Mouse (Mus musculus): ENCODE measurements around the gene Wbp1.
A peak's percentile ranks its signal among the peaks of the same experiment; 100 is the strongest.

Gene Wbp1

DNA sequence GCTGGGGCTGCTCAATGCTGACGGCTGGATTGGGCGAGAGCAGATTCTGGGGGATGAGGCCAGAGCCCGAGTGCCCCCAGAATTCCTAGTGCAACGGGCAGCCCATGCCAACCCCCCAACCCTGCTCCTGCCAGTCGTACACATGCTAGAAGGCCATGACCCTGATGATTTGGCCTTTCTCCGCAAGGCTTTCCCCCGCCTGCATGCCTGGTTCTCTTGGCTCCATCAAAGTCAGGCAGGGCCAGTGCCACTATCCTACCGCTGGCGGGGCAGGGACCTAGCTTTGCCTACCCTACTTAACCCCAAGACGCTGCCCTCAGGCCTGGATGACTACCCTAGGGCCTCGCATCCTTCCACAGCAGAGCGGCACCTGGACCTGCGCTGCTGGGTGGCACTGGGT, 3.7 kb downstream of the Wbp1 start:
- DNase-seq (ENCODE audit: extremely low spot score, low read depth, low spot score) = no peak

DNA sequence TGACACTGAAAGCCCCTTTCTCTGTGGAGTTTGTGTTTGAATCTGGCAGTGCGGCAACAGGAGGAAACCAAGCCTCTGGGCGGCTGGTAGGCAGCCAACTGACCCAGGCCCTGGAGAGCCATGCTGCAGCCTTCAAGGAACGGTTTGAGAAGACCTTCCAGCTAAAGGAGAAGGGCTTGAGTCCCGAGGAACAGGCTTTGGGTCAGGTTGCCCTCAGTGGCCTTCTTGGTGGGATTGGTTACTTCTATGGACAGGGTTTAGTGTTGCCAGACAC, 4.3 kb downstream of the Wbp1 start:
- DNase-seq (ENCODE audit: extremely low spot score, low read depth, low spot score) = no peak

DNA sequence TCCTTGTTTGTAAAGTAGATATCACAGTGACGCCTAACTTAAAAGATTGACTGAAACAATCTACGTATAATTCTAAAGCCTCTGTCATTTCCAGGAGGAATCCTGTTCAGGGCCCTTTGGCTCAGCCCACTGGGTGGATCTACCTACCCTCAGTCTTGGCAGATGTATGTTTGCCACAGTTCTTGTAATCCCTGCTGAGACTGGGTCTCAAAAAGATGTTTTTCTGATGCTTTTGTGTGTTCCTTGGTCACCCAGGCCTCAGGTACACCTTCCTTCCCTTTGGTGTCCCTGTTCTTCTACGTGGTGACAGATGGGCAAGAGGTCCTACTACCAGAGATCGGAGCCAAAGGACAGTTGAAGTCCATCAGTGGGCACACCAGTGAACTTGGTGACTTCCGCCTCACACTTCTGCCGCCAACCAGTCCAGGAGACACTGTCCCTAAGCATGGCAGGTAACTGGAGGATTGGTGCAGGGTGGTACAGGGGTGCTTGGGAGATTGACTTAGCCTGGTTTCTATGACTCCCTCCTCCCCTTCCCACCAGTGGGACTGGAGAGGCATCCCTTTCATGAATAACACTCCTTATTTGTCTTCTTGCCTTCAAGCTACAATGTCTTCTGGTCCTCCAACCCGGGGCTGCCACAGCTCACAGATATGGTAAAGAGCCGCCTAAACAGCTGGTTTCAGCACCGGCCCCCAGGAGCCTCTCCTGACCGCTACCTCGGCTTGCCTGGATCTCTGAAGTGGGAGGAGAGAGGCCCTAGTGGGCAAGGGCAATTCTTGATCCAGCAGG, 4.8 kb downstream of the Wbp1 start:
- DNase-seq (ENCODE audit: extremely low spot score, low read depth, low spot score) = no peak

DNA sequence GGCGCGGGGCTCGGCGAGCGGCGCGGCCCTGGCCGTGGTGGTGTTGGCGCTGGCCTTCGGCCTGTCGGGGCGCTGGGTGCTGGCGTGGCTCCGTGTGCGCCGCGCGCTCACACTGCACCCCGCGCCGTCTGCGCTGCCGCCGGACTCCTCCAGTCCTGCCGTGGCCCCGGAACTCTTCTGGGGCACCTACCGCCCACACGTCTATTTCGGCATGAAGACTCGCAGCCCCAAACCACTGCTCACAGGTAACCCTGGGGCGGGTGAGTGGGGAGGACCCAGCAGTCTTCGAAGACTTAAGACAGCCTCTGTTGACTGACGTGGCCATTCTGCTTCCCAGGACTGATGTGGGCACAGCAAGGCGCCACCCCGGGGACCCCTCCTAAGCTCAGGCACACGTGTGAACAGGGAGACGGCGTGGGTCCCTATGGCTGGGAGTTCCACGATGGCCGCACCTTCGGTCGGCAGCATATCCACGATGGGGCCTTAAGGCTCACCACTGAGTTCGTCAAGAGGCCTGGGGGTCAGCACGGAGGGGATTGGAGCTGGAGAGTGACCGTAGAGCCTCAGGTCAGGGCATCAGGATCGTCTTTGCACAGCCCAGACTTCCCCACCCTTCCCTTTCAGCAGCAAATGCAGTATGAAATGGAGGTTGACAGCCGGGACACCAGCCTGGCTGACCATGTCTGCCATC, 5.5 kb downstream of the Wbp1 start:
- no peak for DNase-seq (ENCODE audit: extremely low spot score, low read depth, low spot score)

DNA sequence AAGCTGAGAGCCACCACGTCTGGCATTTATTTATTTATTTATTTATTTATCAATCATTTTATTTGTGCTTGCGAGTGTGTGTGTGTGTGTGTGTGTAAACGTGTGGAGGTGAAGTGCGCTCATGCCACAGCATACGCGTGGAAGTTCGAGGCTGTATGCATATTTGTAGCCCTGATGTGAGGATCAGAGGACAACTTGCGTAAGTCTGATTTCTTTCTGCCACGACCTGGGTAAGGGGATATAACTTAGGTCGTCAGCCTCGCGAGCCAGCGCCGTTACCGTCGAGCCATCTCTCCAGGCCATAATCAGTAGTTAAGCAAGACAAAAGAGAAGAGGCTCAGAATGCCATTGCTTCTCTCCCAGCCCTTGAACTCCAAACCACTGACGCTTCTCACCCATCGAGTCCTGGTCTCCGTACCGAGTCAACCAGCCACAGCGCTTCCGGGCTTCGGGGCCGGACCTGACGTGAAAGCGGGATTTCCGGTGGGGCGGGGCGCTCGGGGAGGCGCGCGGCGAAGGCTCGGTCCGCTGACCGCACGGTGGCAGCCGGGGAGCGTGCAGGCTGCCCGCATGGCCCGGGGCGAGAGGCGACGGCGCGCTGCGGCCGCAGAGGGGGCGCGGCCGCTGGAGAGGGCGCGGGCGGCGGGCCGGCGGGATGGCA, 6.2 kb downstream of the Wbp1 start, which contains the start of gene Mogs:
Gene Mogs, plus strand, starts transcription at position 486 of the 661 bp plus-strand sequence.
- DNase-seq (ENCODE audit: extremely low spot score, low read depth, low spot score) = no peak

DNA sequence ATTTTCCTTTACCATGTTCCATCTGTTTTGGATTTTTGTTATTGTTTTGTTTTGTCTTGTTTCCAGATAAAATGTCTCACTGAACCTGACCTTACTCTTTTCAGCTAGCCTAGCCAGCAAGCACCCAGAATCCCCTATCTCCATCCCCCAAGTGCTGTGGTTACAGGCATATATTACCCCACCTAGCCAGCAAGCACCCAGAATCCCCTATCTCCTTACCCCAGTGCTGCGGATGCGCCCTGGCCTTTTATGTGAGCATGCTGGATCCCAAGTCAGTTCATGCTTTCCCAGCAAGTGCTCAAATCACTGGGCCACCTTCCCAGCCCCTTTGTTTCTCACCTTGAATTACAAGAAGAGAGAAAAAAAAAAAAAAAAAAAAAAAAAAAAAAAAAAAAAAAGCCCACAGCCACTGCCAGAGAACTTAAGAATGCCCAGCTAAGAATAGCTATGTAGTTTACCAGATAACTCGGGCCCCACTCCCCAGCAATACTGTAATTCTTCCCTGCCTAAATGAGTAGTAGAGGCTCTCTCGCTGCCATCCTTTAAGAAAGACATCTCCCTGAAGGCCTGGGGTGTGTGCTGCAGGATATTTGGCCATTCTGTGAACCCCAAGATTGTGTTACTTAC, 9.7 kb downstream of the Wbp1 start:
- DNase-seq (ENCODE audit: extremely low spot score, low read depth, low spot score) = no peak

DNA sequence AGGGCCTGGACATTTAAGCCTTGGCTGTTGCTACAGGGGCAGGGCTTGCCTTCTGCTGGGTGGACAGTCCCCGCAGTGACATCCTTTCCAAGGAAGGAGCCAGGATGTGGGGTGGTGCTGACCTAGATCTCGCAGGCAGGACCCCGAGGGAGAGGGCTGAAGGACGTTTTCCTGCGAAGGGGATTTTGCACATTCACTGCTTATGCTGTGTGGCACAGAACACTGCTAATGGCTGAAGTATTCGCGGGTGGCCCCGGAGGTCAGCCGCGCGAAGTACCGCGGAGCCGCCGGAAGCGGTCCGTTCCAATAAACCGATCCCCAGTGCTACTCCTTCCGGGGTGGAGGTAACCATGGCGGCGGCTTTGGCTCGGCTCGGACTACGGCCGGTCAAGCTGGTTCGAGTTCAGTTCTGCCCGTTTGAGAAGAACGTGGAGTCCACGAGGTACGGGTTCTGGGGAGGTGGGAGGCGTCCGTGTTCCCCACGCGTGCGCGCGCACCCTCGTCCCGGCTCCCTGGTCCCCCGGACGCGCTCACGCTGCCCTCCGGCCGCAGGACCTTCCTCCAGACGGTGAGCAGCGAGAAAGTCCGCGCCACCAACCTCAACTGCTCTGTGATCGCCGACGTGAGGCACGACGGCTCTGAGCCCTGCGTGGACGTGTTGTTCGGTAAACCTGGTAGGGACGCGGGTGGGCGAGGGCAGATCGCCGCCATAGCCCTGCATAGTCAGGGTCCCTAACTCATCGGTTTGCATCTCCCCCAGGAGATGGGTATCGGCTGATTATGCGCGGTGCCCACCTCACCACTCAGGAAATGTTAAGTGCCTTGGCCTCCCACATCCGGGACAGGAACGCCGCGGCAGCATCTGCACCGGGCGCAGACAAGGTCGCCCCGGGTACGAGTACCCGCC, 12.3 kb downstream of the Wbp1 start, which contains the start of gene Mrpl53:
Gene Mrpl53, plus strand, starts transcription at position 279 of the 907 bp plus-strand sequence.
- no peak for DNase-seq (ENCODE audit: extremely low spot score, low read depth, low spot score)

DNA sequence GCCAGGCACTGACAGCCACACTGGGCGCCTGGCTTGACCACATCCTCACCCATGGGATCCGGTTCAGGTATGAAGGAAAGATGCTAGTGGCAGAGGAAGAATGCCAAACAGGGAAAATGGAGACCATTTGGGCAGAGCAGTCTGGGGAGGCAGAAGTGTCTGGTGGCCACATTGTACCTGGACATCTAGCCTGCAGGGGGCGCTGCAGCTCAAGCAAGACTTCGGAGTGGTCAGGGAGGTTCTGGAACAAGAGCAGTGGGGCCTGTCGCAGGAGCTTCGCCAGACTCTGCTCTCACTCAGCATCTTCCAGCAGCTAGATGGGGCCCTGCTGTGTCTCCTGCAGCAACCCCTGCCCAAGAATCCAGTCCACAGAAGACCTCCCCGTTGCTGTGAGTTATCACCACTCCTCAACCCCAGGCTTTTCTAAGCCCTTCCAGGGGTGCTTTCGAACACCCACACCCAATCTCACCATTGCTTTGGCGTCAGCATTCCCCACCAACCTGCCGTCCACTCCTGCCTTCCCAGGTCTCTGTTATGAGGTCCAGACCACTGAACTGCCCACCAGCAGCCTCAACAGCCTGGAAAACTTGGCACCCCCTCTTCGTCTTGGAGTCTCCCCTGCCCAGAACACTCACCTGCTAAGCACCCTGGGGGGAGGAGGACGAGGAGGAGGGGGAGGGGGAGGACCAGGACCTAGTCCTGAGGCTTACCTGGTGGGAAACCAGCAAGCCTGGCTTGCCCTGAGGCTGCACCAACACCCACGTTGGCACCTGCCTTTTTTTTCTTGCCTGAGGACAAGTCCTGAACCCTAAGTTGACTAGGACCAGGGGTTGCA, 13.6 kb downstream of the Wbp1 start:
- DNase-seq (ENCODE audit: extremely low spot score, low read depth, low spot score) = no peak

DNA sequence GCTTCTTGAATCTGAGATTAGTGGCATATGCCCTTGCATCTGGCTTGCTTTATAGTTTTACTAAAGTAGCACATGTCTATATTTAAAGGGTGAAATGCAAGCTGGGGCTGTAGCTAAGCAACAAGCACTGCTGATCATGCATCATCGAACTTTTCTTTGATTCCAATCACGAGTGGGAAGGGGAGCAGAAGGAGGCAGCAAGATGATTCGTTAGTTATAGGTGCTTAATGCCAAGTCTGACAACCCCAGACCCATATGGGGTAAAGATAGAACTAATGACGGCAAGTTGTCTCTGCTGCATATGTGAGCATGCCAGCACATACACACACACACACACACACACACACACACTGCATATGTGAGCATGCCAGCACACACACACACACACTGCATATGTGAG, 17.2 kb downstream of the Wbp1 start:
- no peak for DNase-seq (ENCODE audit: extremely low spot score, low read depth, low spot score)

DNA sequence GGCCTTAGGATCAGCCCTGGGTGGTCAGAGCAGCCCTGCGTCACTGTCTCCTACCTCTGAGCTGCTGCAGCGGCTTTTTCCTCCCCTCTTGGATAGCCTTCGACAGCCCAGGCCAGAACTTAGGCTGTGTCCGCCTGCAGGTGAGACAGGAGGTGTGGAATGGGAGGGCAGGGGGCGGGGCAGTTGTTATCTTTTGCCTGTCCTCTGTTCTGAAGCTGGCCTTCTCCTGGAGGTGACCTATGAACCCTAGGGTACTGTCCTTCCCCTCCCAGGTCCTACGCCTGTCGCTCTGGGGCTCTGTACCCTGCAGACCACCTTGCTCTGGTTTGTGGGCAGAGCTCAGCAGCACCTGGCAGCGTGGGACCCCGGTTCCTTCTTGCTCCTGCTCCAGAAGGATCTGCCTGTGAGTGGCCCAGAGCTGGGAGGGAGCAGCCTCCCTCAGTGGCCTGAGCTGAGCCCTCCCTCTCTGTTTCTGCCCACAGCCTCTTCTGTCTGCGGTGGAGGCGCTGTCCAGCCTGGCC, 18.2 kb downstream of the Wbp1 start:
- DNase-seq (ENCODE audit: extremely low spot score, low read depth, low spot score) = no peak

DNA sequence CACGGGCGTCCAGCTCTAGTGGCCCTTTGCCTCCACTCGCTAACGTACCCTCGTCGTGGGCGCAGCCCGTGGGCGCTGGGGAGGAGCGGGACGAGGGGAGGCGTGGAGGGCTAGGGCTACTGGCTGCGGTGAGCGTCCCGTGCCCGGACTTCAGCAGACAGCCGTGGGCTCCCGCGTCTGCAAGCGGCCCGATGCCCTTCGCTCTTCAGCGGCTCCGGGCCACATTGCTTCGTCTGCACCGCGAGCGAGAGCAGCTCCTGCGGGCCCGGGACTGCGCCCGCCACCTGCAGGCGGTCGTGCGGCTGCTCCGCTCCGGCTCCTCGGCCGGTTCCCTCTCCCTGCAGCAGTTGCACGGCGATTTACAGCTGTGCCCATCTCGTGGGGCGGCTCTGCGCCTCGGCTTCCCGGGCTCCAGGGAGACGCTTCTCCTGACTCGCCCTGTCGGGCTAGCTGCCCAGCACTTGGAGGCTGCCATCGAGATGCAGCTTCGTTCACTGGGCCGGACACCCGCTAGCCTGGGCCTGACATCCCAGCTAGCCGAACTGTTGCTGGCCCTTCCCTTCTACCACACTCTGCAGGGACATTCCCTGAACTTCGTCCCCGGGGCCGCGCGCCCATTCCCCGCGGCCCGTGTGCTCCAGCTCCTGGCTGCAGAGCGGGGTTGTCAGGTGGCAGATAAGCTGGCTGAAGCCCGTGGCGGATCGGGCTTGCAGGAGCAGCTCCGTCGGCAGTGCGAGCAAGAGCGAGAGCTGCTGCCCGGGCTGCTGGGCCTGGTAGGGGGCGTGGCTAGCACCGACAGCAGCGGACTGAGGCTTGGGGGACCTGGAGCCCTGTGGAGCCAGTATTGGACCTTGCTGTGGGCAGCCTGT, 19.4 kb downstream of the Wbp1 start:
- DNase-seq (ENCODE audit: extremely low spot score, low read depth, low spot score) = no peak

DNA sequence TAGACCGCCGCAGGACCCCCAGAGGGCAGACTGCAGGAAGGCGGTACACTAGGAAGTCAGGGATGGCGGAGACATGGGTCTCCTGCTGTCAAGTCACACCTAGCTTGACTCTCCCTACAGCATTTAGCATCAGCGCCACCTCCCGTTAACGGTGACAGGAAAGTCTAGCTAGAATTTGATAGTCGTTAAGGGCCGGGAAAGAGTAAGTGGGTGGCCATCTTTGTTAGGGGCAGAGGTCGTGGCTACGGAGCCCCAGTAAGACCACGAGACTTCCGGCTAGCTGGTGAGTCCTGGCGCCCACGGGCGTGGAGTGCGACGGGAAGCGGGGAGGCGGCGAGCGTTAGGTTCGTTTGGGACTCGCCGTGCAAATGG, 20.1 kb downstream of the Wbp1 start, which contains the start of the genes Ccdc142 and Gm42688:
Gene Ccdc142, plus strand, starts transcription at position 286 of the 372 bp plus-strand sequence.
Gene Gm42688, plus strand, starts transcription at position 302 of the 372 bp plus-strand sequence.
- peak; percentile 71 for DNase-seq (ENCODE audit: extremely low spot score, low read depth, low spot score)

DNA sequence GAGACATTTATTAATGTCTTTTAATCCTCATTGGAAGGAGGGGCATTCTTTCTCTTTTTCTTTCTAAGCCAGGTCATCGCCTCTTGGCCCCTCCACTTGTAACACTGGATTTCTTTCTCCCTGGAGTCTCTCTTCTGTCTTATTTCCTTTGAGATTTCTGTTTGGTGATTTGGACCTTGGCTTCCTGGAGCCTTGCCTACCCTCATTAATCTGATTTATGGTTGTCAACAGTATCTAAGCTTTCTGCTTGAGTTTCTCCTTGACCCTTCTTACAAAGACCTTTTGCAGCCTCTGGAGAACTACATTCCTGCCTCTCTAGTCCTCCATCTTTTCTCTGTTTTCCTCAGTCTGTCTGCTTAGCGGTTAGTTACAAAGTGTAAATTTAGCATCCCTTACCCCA, 22.9 kb downstream of the Wbp1 start:
- DNase-seq (ENCODE audit: extremely low spot score, low read depth, low spot score) = no peak

DNA sequence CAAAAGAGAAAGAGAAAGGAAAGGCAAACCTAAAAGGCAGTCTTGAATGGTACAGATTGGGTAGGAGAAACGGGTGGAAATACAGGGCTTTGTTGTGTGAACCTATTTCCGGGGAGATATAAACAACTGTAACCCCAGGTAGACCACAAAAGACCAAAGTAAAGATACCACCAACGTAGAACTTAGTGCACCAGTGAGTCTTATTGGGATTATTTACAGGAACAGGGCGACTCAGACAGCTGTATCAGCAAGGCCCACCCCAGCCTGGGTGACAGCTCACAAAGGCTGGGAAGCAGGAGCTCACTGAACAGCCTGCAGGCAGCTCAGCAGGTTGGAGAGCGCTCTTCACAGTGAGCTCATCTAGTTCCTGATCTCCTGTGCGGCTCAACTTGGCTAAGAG, 25.4 kb downstream of the Wbp1 start:
- DNase-seq (ENCODE audit: extremely low spot score, low read depth, low spot score) = no peak

DNA sequence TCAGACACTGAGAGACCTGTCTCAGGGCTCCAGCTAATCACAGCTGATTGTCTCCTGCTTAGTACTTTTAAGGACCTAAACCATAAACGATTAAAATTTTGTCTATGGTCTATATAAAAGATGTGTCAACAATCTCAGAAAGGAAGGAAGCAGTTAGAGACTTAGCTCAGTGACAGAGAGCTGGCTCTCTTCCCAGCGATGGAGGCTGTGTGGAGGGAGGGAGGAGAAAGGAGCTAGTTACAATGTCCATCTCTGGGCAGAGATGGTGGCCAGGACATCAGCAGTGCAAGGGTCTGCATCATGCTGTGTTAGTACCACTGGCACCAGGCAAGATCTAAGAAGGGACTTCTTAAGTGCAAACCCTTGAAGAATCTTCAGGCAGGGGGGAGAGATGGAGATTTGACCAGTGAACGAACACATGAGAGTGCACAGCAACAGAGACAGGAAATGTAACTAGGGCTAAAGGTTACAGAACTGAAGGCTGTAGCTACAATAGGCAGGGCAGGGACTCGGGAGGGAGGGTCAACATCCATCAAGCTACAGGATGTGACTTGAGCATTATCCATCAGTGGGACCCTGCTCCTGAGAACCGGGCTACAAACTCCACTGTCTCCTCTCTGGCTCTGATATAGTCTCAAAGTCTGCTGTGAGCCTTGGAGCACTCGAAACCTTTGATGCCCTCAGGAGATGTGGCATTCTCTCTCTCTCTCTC, 28.8 kb downstream of the Wbp1 start:
- no peak for DNase-seq (ENCODE audit: extremely low spot score, low read depth, low spot score)

DNA sequence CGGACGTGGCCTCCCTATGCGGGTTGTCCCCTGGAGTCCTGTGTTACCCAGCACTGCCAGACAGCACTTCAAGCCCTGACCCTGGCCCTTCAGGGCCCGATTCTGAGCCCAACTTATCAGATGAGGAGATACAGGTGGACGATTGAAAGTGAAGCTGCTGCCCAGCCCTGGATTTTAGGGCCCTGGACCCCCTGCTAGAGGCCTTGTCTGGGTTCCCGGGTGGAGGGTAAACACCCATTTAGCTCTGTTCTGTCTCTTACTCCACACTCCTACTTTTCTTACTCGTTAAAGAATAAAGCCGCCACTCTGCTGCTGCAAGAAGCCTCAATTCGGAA, 33.5 kb downstream of the Wbp1 start:
- no peak for DNase-seq (ENCODE audit: extremely low spot score, low read depth, low spot score)

DNA sequence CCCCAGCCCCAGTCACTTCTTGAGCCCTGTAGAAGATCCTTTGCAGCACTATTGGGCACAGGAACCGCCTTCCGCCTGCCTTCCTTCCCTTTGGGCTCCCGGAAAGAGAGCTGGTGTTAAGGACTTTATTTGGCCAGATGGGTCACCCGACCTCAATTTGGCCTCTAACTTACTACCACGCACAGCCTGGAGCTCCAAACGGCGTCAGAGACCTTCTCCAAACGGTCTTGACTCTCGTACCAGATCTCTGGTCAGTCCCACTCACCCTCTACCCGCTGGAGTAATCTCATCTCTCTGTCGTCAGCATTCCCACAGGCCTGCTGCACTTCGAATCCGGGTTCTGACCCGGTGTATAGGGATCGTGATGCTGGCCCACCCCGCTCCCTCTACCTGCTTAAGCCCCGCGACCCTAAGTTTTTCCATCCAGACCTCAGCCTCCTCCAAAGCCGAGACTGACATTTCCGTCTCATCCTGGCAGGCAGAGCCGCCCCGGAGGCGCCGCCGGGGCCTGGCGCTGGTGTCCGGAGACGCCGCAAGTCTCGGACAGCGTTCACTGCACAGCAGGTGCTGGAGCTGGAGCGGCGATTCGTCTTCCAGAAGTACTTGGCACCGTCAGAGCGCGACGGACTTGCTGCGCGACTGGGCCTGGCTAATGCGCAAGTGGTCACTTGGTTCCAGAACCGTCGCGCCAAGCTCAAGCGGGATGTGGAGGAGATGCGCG, 34.0 kb downstream of the Wbp1 start:
- DNase-seq (ENCODE audit: extremely low spot score, low read depth, low spot score) = no peak
